Mouse (Mus musculus): ENCODE results near the gene Ubd.

GRCm38 (mm10) chr17:37242198-37242597, 48.5 kb downstream of the Ubd start:
- TF ChIP-seq USF1 (IDR thresholded peaks at IDR 0.05; ENCODE audit: low read depth, low read length) (no peak), POLR2A (IDR thresholded peaks at IDR 0.05; ENCODE audit: control insufficient read depth in 1 of 2, insufficient read depth in 1 of 2, low read depth in 1 of 2, low read length in 2 of 2, poor library complexity in 1 of 2) (no peak), ZNF384 (IDR thresholded peaks at IDR 0.05; ENCODE audit: low read depth, low read length) (no peak), GATA1 (IDR thresholded peaks at IDR 0.05; ENCODE audit: low read depth, low read length) (no peak), ZKSCAN1 (IDR thresholded peaks at IDR 0.05; ENCODE audit: low read depth, low read length) (no peak), CHD1 (IDR thresholded peaks at IDR 0.05; ENCODE audit: low read depth, low read length) (no peak), EP300 (IDR thresholded peaks at IDR 0.05; ENCODE audit: low read depth in 1 of 2, low read length in 2 of 2) (no peak), CTCF (IDR thresholded peaks at IDR 0.05 in 2 of 3, conservative IDR thresholded peaks at IDR 0.05 in 1 of 3; ENCODE audit: control insufficient read depth in 1 of 3, insufficient read depth in 1 of 3, low read depth in 2 of 3, low read length in 3 of 3, poor library complexity in 1 of 3, severe bottlenecking in 1 of 3) (no peak)
